Mouse (Mus musculus) megakaryocyte, embryonic 14.5 days (primary cell): ENCODE measurements around the gene Atad1.

Source experiments
- FLI1 ChIP-seq: IDR thresholded peaks from 2 replicates; pipeline ENCODE4 v1.6.1; 2012; ENCODE audit warnings: low read length, inconsistent platforms, mixed read lengths
- GATA1 ChIP-seq: IDR thresholded peaks from 3 replicates; pipeline ENCODE4 v1.6.1; 2012; ENCODE audit warnings: mixed read lengths, low read length, inconsistent platforms, borderline replicate concordance

GRCm38 (mm10) chr19:32627631-32628030 is 112.0 kb downstream of the Atad1 start:
- TF ChIP-seq GATA1, result no peak
- no peak for TF ChIP-seq FLI1
